Mouse (Mus musculus) midbrain, embryonic 14.5 days (tissue): ENCODE measurements around the gene Slc48a1. TPM values are rescaled to one million over a fixed set of nuclear protein-coding genes. Genes with fewer than 3 reads are reported as not detected.

Experiments used
- ATAC-seq: fragments of 200-750 bp; cut with Nextera tagmentation; 2 replicates; pipeline ENCODE4 v1.8.0; 2017; ENCODE audit warnings: moderate number of reproducible peaks, moderate library complexity; ENCODE audit not compliant: low FRiP score, low TSS enrichment
- DNase-seq: peaks from one replicate; pipeline ENCODE4 v3.0.0-alpha.2; 2015
- H3K27ac ChIP-seq: fragments of 300-500 bp; sonication (generic); replicated peaks from 2 replicates; pipeline ENCODE4 v1.5.1; 2014; ENCODE audit warnings: mild to moderate bottlenecking, low read depth, low read length, moderate library complexity
- H3K27me3 ChIP-seq: fragments of 300-500 bp; sonication (generic); 2 replicates; pipeline ENCODE4 v1.6.1; 2014; ENCODE audit warnings: low read length, control low read depth, mixed read lengths; ENCODE audit not compliant: control insufficient read depth, insufficient read depth
- H3K36me3 ChIP-seq: fragments of 300-500 bp; sonication (generic); 2 replicates; pipeline ENCODE4 v1.6.1; 2014; ENCODE audit warnings: low read length, control low read depth; ENCODE audit not compliant: control insufficient read depth, insufficient read depth
- H3K4me1 ChIP-seq: fragments of 300-500 bp; sonication (generic); 2 replicates; pipeline ENCODE4 v1.6.1; 2014; ENCODE audit warnings: mild to moderate bottlenecking, antibody characterized with exemption, low read length, control low read depth; ENCODE audit not compliant: control insufficient read depth, insufficient read depth
- H3K4me2 ChIP-seq: fragments of 300-500 bp; sonication (generic); 2 replicates; pipeline ENCODE4 v1.6.1; 2014; ENCODE audit warnings: mild to moderate bottlenecking, low read length, moderate library complexity
- H3K4me3 ChIP-seq: fragments of 300-500 bp; sonication (generic); replicated peaks from 2 replicates; pipeline ENCODE4 v1.5.1; 2014; ENCODE audit warnings: low read depth, low read length
- H3K9ac ChIP-seq: fragments of 300-500 bp; sonication (generic); replicated peaks from 2 replicates; pipeline ENCODE4 v1.6.1; 2014; ENCODE audit warnings: mild to moderate bottlenecking, low read length, moderate library complexity
- H3K9me3 ChIP-seq: fragments of 300-500 bp; sonication (generic); 2 replicates; pipeline ENCODE4 v1.6.1; 2016; ENCODE audit warnings: low read length, control low read depth, mixed read lengths; ENCODE audit not compliant: control insufficient read depth
- WGBS: fragments of 180-500 bp; shearing (Covaris S2); extraction: QIAGEN DNeasy Blood & Tissue Kit; methylation state at CpG from one replicate; pipeline ENCODE4 v1.1.7; 2014; 5-methylcytosine and 5-hydroxymethylcytosine counted together
- polyA plus RNA-seq: library from polyadenylated mRNA; unstranded; fragments of >200 nt; fragmentation: Nextera tagmentation; extraction: Ambion mirVana; gene quantifications from 2 replicates; pipeline ENCODE4 v1.2.1, GENCODE M21; 2014

Slc48a1 gene
- polyA plus RNA-seq, 1 experiment from 2014 or later, result 72.9 TPM

DNA sequence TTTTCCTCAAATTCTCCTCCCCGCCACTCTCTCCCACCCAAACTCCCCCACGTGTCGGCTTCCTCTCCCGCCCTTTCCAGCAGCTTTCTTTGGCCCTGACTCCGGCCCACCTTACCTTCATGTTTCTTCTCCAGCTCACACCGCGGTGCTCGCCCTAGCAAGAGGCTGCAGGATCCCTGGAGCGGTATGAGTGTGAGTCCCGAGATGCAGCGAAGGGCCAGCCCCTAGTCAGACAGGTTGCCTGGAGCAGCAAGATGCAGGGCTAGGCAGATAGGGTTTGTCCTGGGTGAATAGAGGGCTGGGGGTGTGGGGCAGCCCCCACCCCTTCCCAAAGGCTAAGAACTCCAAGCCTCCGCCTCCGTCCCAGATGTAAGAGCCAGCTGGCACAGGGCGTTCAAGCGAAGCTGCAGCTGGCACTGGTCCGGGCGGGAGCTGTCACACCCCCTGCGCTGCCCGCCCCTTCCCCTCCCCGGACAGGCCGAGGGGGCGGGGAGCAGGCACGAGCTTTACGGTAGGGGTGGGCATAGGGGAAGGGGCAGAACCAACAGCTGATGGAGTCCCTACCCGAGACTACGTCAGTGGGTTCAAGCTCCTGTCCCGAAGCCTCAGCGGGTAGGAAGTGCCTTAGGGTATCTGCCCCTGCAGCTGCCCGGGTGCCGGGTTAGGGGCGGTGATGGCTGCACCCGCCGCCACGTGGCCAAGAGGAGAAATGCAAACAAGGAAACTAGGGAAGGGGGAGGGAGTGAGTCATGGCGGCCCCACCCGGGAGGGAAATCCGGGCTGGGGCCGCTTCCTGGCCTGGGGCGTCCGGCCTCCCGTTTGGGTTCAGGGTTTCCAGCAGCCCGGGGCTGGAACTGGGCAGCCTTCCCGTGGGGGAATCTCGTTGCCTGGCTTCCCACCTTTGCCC is 10.8 kb upstream of the Slc48a1 start, which contains the start of gene Rapgef3:
TSS of gene Rapgef3 (minus strand) at position 693 of the 907 bp plus-strand sequence.
- Histone ChIP-seq H3K27ac (peak within 1 kb of the TSS; percentile 52), H3K4me3 (peak within 1 kb of the TSS; percentile 43), H3K27me3 (peaks cover 16% of the 10 kb centered on the region; the same call in 1 of the 2 replicates), H3K4me2 (peak within 1 kb of the TSS; percentile 87), H3K4me1 (peaks cover 30% of the 10 kb centered on the region), H3K36me3 (no peaks in the 10 kb centered on the region), H3K9ac (peak within 1 kb of the TSS; percentile 44), H3K9me3 (no peaks in the 10 kb centered on the region)
- ATAC-seq (peak; percentile 76), DNase-seq (peak; percentile 77)
- 1% methylated on average over 44 of the region's 44 CpGs for WGBS

DNA sequence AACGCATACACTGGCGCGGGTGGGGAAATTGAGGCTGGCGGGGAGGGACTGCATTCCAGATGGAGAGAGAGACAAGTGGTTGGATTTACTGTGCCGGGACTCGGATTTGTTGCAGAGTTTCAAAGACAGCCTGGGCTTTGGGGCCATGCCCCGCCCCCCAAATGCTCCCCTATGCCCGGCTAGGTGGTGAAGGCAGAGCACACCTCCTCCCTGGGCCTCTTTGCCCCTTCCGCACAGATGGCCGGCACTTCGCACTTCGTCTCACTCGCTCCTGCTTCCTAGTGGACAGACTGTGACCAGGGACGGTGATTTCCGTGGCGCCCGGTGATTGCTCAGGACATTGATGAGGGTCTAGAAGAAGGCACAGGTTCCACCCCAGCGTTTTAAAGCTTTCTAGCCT is 10.1 kb upstream of the Slc48a1 start:
- ATAC-seq, result peak; percentile 18; the same call in 1 of the 2 replicates
- no peaks in the 10 kb centered on the region for H3K9me3 ChIP-seq
- H3K4me2 ChIP-seq, result peak overlapping the region; percentile 87
- H3K4me1 ChIP-seq, result peaks cover 30% of the 10 kb centered on the region
- peak overlapping the region; percentile 38 for H3K27ac ChIP-seq
- WGBS, result under 1% methylated on average over 18 of the region's 18 CpGs
- H3K9ac ChIP-seq, result peak overlapping the region; percentile 44; the same call in 1 of the 2 replicates
- H3K36me3 ChIP-seq, result no peaks in the 10 kb centered on the region
- peaks cover 16% of the 10 kb centered on the region; the same call in 1 of the 2 replicates for H3K27me3 ChIP-seq
- peak; percentile 61 for DNase-seq
- H3K4me3 ChIP-seq, result peak overlapping the region; percentile 43

DNA sequence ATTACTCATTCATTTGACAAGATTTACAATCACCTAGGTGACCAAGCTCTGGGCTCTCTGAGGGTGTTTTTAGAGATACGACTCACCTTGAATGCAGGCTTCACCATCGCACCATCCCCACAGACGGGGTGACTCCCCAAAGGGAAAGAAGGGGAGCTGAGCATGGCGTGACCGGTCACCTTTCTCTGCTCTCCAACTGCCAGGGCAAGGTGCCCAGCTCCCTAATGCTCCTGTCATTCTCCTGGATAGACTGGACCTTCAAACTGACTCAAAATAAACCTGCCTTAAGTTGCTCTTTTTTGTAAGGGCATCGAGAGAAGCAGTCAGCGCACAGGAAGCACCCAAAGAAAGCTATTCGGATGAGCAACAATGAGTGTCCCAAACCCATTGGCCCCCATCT is 8.0 kb upstream of the Slc48a1 start:
- no peak overlapping the region for H3K9ac ChIP-seq
- DNase-seq (no peak), ATAC-seq (no peak)
- no peaks in the 10 kb centered on the region for H3K36me3 ChIP-seq
- H3K9me3 ChIP-seq, result no peaks in the 10 kb centered on the region
- WGBS, result 76% methylated on average over 8 of the region's 8 CpGs
- H3K27me3 ChIP-seq, result peaks cover 11% of the 10 kb centered on the region; the same call in 1 of the 2 replicates
- peaks cover 27% of the 10 kb centered on the region for H3K4me1 ChIP-seq
- H3K27ac ChIP-seq, result no peak overlapping the region
- H3K4me3 ChIP-seq, result no peak overlapping the region
- H3K4me2 ChIP-seq, result no peak overlapping the region

DNA sequence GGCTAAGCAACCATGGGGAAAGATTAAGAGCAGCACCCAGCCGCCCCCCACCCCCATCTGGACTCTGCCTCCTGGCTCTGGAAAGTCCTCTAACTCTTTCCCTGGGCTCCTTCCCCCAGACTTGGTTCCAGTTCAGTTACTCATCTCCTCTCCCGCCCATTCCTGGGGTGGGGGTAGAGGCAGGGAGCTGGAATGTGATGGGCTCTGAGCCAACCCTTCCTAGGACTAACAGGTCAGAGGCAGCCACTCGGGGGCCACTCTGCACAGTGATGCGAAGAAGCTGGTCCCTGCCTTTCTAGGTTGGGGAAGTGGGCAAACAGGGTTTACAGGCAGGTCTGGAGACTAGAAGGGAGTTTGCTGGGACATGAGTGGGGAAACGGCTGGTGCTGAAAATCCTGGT is 5.2 kb upstream of the Slc48a1 start:
- ATAC-seq, result no peak

DNA sequence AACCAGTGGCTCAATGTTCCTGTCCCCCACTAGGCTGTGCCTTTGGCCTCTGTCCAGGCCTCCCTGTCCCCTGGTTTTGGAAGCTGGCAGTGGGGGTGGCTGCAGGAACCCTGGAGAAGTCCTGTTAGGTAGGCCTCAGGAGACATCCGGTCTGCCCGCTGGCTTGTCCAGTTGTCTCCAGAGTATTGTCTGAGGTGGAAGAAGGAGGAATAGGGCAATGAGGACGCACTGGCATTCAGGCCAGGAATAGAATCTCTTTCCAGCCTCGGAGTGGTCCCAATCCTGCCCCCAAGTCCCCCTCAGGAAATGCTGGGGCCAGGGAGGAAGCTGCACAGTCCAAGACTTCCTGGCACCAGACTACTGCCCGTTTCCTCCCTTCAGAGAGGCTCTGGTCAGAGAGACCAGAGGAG is 4.4 kb upstream of the Slc48a1 start:
- 77% methylated on average over 5 of the region's 5 CpGs for WGBS
- H3K4me3 ChIP-seq, result no peak overlapping the region
- H3K27me3 ChIP-seq, result peaks cover 3% of the 10 kb centered on the region; the same call in 1 of the 2 replicates
- H3K27ac ChIP-seq, result no peak overlapping the region
- ATAC-seq (no peak), DNase-seq (no peak)
- no peak overlapping the region for H3K4me2 ChIP-seq
- H3K9me3 ChIP-seq, result no peaks in the 10 kb centered on the region
- H3K36me3 ChIP-seq, result no peaks in the 10 kb centered on the region
- H3K9ac ChIP-seq, result no peak overlapping the region
- no peaks in the 10 kb centered on the region for H3K4me1 ChIP-seq

More for the DNA sequence above, 5.2 kb upstream of the Slc48a1 start:
- peak; percentile 42 for DNase-seq
- H3K4me2 ChIP-seq, result no peak overlapping the region
- no peak overlapping the region for H3K4me3 ChIP-seq
- H3K4me1 ChIP-seq, result peaks cover 4% of the 10 kb centered on the region
- peaks cover 9% of the 10 kb centered on the region; the same call in 1 of the 2 replicates for H3K27me3 ChIP-seq
- H3K9ac ChIP-seq, result no peak overlapping the region
- WGBS, result 19% methylated on average over 5 of the region's 5 CpGs
- no peaks in the 10 kb centered on the region for H3K36me3 ChIP-seq
- H3K27ac ChIP-seq, result 0 out of 2 replicates have a peak overlapping the region, but pooled peaks have one; percentile 20
- no peaks in the 10 kb centered on the region for H3K9me3 ChIP-seq

DNA sequence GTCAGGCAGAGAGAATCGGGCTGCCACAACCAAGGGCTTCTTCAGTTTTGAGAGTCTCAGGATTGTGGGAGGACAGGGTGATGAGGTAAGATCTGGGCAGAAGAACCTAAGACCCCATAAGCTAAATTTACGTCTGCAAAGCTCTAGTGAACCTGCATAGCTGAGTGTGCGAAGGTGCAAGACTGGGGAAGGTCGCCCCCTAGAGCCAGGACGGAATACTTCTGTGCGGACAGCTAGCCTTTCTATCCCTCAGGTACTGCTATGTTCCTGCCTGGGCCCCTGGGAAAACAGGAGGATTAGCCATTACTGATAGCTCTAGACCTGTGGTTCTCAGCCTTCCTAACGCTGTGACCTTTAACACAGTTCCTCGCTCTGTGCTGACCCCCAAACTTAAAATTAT is 1.8 kb upstream of the Slc48a1 start:
- 9% methylated on average over 8 of the region's 8 CpGs for WGBS
- H3K4me3 ChIP-seq, result no peak overlapping the region
- no peak overlapping the region for H3K27ac ChIP-seq
- ATAC-seq, result no peak
- H3K9ac ChIP-seq, result no peak overlapping the region
- H3K9me3 ChIP-seq, result no peaks in the 10 kb centered on the region
- peak; percentile 75 for DNase-seq
- H3K4me2 ChIP-seq, result no peak overlapping the region
- H3K4me1 ChIP-seq, result no peaks in the 10 kb centered on the region
- 0 out of 2 replicates have a peak, but pooled peaks cover 3% of the 10 kb centered on the region for H3K27me3 ChIP-seq
- H3K36me3 ChIP-seq, result no peaks in the 10 kb centered on the region

DNA sequence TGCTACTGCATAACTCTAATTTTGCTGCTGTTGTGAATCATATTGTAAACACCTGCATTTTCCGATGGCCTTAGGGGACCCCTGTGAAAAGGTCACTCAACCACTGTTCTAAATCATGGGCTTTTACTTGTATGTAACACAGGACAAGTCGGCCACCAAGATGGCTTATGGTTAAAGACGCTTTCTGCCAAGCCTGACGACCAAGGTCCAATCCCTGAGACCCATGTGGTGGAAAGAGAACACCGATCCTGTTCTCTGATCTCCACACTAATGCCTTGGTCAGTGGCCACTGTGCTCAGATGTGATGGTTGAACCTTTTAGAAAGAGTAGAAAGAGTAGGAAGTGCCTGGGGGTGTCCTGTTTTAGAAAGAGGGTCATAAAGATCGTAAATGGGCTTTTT is 1.4 kb upstream of the Slc48a1 start:
- ATAC-seq, result no peak
- no peak for DNase-seq
- Histone ChIP-seq H3K9me3 (no peaks in the 10 kb centered on the region), H3K27ac (no peak overlapping the region), H3K4me2 (no peak overlapping the region), H3K4me3 (no peak overlapping the region), H3K9ac (no peak overlapping the region), H3K27me3 (0 out of 2 replicates have a peak, but pooled peaks cover 3% of the 10 kb centered on the region), H3K36me3 (no peaks in the 10 kb centered on the region), H3K4me1 (no peaks in the 10 kb centered on the region)
- 87% methylated on average over 6 of the region's 6 CpGs for WGBS

DNA sequence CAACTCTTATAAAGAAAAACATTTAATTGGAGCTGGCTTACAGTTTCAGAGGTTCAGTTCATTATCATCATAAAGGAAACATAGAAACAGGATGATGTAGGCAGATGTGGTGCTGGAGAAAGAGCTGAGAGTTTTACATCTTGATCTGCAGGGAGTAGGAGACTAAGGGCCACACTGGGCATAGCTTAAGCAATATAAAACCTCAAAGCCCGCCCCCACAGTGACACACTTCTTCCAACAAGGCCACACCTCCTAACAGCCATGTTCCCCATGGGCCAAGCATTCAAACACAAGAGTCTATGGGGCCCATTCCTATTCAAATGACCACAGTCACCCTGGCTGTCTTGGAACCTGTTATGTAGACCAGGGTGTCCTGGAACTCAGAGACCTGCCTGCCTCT is 1.3 kb downstream of the Slc48a1 start:
- 70% methylated on average over 1 of the region's 1 CpGs for WGBS
- Histone ChIP-seq H3K4me3 (no peak overlapping the region), H3K9ac (no peak overlapping the region), H3K4me1 (0 out of 2 replicates have a peak, but pooled peaks cover 5% of the 10 kb centered on the region), H3K27ac (no peak overlapping the region), H3K4me2 (no peak overlapping the region), H3K27me3 (0 out of 2 replicates have a peak, but pooled peaks cover 3% of the 10 kb centered on the region), H3K36me3 (no peaks in the 10 kb centered on the region), H3K9me3 (no peaks in the 10 kb centered on the region)
- DNase-seq (no peak), ATAC-seq (no peak)
